Mouse (Mus musculus): ENCODE results near the gene Proser3. TPM values are rescaled to one million over a fixed set of nuclear protein-coding genes. Genes with fewer than 3 reads are reported as not detected.

The Proser3 gene
- 3.3 TPM in 2 replicates for polyA plus RNA-seq (2015; fragmentation: Nextera tagmentation; extraction: Ambion mirVana)

GRCm38 (mm10) chr7:30552102-30553020 is at the start of gene Proser3, which contains the start of gene Hspb6:
Gene Proser3, minus strand, starts transcription at chr7:30552299.
Gene Hspb6, plus strand, starts transcription at chr7:30552178.

GRCm38 (mm10) chr7:30598786-30599185 is 46.7 kb upstream of the Proser3 start, which contains the start of gene Zbtb32:
Gene Zbtb32, minus strand, starts transcription at chr7:30598909.

GRCm38 (mm10) chr7:30588676-30589434 is 36.8 kb upstream of the Proser3 start, which contains the start of gene Kmt2b:
Gene Kmt2b, minus strand, starts transcription at chr7:30588726.

GRCm38 (mm10) chr7:30564970-30565571 is 13.0 kb upstream of the Proser3 start, which contains the start of gene Igflr1:
Gene Igflr1, plus strand, starts transcription at chr7:30565427.

GRCm38 (mm10) chr7:30563117-30563905 is 11.2 kb upstream of the Proser3 start, which contains the start of the genes U2af1l4, Gm49396 and Psenen:
Gene U2af1l4, plus strand, starts transcription at chr7:30563301.
Gene Gm49396, plus strand, starts transcription at chr7:30563344.
Gene Psenen, minus strand, starts transcription at chr7:30563627.

GRCm38 (mm10) chr7:30559443-30559954 is 7.4 kb upstream of the Proser3 start, which contains the start of gene Lin37:
Gene Lin37, minus strand, starts transcription at chr7:30559838.

GRCm38 (mm10) chr7:30534633-30535577 is 17.2 kb downstream of the Proser3 start, which contains the start of gene Arhgap33:
Gene Arhgap33, minus strand, starts transcription at chr7:30535060.

GRCm38 (mm10) chr7:30493401-30493931 is 58.6 kb downstream of the Proser3 start, which contains the start of gene Prodh2:
Gene Prodh2, plus strand, starts transcription at chr7:30493622.

Small RNA genes within 50 kb of the gene (microRNA-seq; reads per million reads assigned to microRNA genes)
- gene Gm38670 (1.2 to 1.3 reads per million in 2 experiments), gene Mir3569 (0 reads per million in 2 experiments)

Other genes with a start within 250 kb of the Proser3 start
- 47.9 and 48.6 TPM in 2 replicates for gene Alkbh6, start 243.6 kb downstream of the Proser3 start, polyA plus RNA-seq (2015; fragmentation: Nextera tagmentation; extraction: Ambion mirVana)
- gene Syne4, start 237.5 kb downstream of the Proser3 start, polyA plus RNA-seq (2015; fragmentation: Nextera tagmentation; extraction: Ambion mirVana), result 4.4 and 5.0 TPM in 2 replicates
- 1.6 TPM in 1 of 2 replicates, not detected in the other for gene E130208F15Rik, start 230.6 kb downstream of the Proser3 start, polyA plus RNA-seq (2015; fragmentation: Nextera tagmentation; extraction: Ambion mirVana)
- 19.2 and 19.3 TPM in 2 replicates for gene Sdhaf1, start 228.4 kb downstream of the Proser3 start, polyA plus RNA-seq (2015; fragmentation: Nextera tagmentation; extraction: Ambion mirVana)
- 1.1 TPM in 2 replicates for gene Lrfn3, start 189.5 kb downstream of the Proser3 start, polyA plus RNA-seq (2015; fragmentation: Nextera tagmentation; extraction: Ambion mirVana)
- gene Tyrobp, start 138.5 kb downstream of the Proser3 start, polyA plus RNA-seq (2015; fragmentation: Nextera tagmentation; extraction: Ambion mirVana), result 68.8 and 91.3 TPM in 2 replicates
- gene Hcst, start 132.4 kb downstream of the Proser3 start, polyA plus RNA-seq (2015; fragmentation: Nextera tagmentation; extraction: Ambion mirVana), result 2.9 and 3.6 TPM in 2 replicates
- gene Nfkbid, start 130.6 kb downstream of the Proser3 start, polyA plus RNA-seq (2015; fragmentation: Nextera tagmentation; extraction: Ambion mirVana), result 0.27 and 0.44 TPM in 2 replicates
- gene Aplp1, start 106.8 kb downstream of the Proser3 start, polyA plus RNA-seq (2015; fragmentation: Nextera tagmentation; extraction: Ambion mirVana), result 2.2 and 2.6 TPM in 2 replicates
- gene Kirrel2, start 94.6 kb downstream of the Proser3 start, polyA plus RNA-seq (2015; fragmentation: Nextera tagmentation; extraction: Ambion mirVana), result 0.09 and 0.23 TPM in 2 replicates
- 0.10 TPM in 1 of 2 replicates, not detected in the other for gene Nphs1, start 94.0 kb downstream of the Proser3 start, polyA plus RNA-seq (2015; fragmentation: Nextera tagmentation; extraction: Ambion mirVana)
- 0.07 TPM in 1 of 2 replicates, not detected in the other for gene Prodh2, start 58.7 kb downstream of the Proser3 start, polyA plus RNA-seq (2015; fragmentation: Nextera tagmentation; extraction: Ambion mirVana)
- gene Arhgap33, start 17.2 kb downstream of the Proser3 start, polyA plus RNA-seq (2015; fragmentation: Nextera tagmentation; extraction: Ambion mirVana), result 1.6 and 1.7 TPM in 2 replicates
- 249 and 337 TPM in 2 replicates for gene Hspb6, start 121 bp downstream of the Proser3 start, polyA plus RNA-seq (2015; fragmentation: Nextera tagmentation; extraction: Ambion mirVana)
- 27.5 and 27.9 TPM in 2 replicates for gene Lin37, start 7.5 kb upstream of the Proser3 start, polyA plus RNA-seq (2015; fragmentation: Nextera tagmentation; extraction: Ambion mirVana)
- 84.5 and 85.4 TPM in 2 replicates for gene U2af1l4, start 11.0 kb upstream of the Proser3 start, polyA plus RNA-seq (2015; fragmentation: Nextera tagmentation; extraction: Ambion mirVana)
- gene Gm49396, start 11.0 kb upstream of the Proser3 start, polyA plus RNA-seq (2015; fragmentation: Nextera tagmentation; extraction: Ambion mirVana), result 3.2 and 3.3 TPM in 2 replicates
- gene Psenen, start 11.3 kb upstream of the Proser3 start, polyA plus RNA-seq (2015; fragmentation: Nextera tagmentation; extraction: Ambion mirVana), result 120 and 135 TPM in 2 replicates
- gene Igflr1, start 13.1 kb upstream of the Proser3 start, polyA plus RNA-seq (2015; fragmentation: Nextera tagmentation; extraction: Ambion mirVana), result 0.66 and 1.7 TPM in 2 replicates
- gene Kmt2b, start 36.4 kb upstream of the Proser3 start, polyA plus RNA-seq (2015; fragmentation: Nextera tagmentation; extraction: Ambion mirVana), result 3.0 and 3.9 TPM in 2 replicates
- 0.10 and 0.15 TPM in 2 replicates for gene Zbtb32, start 46.6 kb upstream of the Proser3 start, polyA plus RNA-seq (2015; fragmentation: Nextera tagmentation; extraction: Ambion mirVana)
- 0.39 and 0.53 TPM in 2 replicates for gene Upk1a, start 60.5 kb upstream of the Proser3 start, polyA plus RNA-seq (2015; fragmentation: Nextera tagmentation; extraction: Ambion mirVana)
- gene Cox6b1, start 73.9 kb upstream of the Proser3 start, polyA plus RNA-seq (2015; fragmentation: Nextera tagmentation; extraction: Ambion mirVana), result 1,910 and 2,111 TPM in 2 replicates
- gene Etv2, start 83.6 kb upstream of the Proser3 start, polyA plus RNA-seq (2015; fragmentation: Nextera tagmentation; extraction: Ambion mirVana), result not detected in 2 replicates
- 65.4 and 67.4 TPM in 2 replicates for gene Rbm42, start 98.0 kb upstream of the Proser3 start, polyA plus RNA-seq (2015; fragmentation: Nextera tagmentation; extraction: Ambion mirVana)
- 7.5 and 9.5 TPM in 2 replicates for gene Haus5, start 112.7 kb upstream of the Proser3 start, polyA plus RNA-seq (2015; fragmentation: Nextera tagmentation; extraction: Ambion mirVana)
- gene Pmis2, start 119.3 kb upstream of the Proser3 start, polyA plus RNA-seq (2015; fragmentation: Nextera tagmentation; extraction: Ambion mirVana), result not detected in 2 replicates
- gene 2200002J24Rik, start 146.6 kb upstream of the Proser3 start, polyA plus RNA-seq (2015; fragmentation: Nextera tagmentation; extraction: Ambion mirVana), result 0.33 TPM in 1 of 2 replicates, not detected in the other
- gene Atp4a, start 159.9 kb upstream of the Proser3 start, polyA plus RNA-seq (2015; fragmentation: Nextera tagmentation; extraction: Ambion mirVana), result 0.15 and 0.22 TPM in 2 replicates
- gene Tmem147, start 177.2 kb upstream of the Proser3 start, polyA plus RNA-seq (2015; fragmentation: Nextera tagmentation; extraction: Ambion mirVana), result 227 and 250 TPM in 2 replicates
- 0.21 TPM in 1 of 2 replicates, not detected in the other for gene Gapdhs, start 191.4 kb upstream of the Proser3 start, polyA plus RNA-seq (2015; fragmentation: Nextera tagmentation; extraction: Ambion mirVana)
- 0.45 and 25.6 TPM in 2 replicates for gene Sbsn, start 199.2 kb upstream of the Proser3 start, polyA plus RNA-seq (2015; fragmentation: Nextera tagmentation; extraction: Ambion mirVana)
- 0.51 and 65.3 TPM in 2 replicates for gene Dmkn, start 211.5 kb upstream of the Proser3 start, polyA plus RNA-seq (2015; fragmentation: Nextera tagmentation; extraction: Ambion mirVana)
- 8.3 and 219 TPM in 2 replicates for gene Krtdap, start 235.6 kb upstream of the Proser3 start, polyA plus RNA-seq (2015; fragmentation: Nextera tagmentation; extraction: Ambion mirVana)